Mouse (Mus musculus): ENCODE data around the gene Sfxn5.

Sfxn5 gene

DNA sequence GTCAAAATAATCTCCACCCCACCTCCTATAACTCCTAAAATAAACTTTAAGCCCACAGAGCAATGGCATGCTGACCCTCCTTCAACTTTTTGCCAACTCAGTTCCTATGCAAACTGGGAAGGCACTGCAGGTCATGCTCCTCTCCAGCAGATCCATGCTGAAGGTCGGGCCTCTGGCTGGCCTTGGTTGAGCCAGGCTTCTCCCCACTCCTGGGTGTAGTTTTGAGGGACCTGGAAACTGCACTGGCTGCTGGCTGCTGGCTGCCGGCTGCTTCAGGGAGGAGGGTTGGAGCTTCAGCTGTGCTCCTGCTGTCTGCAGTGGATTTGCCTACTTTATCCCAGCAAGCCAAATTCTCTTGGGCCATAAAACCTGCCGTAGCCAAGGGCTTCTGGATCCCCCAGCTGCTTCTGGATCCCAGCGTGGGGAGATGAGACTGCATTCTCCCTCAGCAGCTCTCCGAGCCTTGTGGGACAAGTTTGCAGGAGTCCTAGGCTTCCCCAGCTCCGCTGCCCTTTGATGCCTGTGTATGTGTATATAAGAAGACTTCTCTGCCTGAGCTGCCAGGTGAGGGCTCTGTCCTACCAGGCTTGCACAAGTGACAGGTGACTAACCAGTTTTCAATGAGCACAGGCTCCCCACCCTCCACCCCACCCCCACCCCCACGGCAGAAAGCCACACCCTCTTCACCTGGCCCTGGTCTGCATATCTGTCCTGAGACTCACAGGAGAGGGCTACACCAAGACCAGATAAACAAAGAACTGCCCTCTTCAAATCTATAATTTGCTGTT, 100.2 kb downstream of the Sfxn5 start:
- no peak for DNase-seq (ENCODE audit: low spot score)

DNA sequence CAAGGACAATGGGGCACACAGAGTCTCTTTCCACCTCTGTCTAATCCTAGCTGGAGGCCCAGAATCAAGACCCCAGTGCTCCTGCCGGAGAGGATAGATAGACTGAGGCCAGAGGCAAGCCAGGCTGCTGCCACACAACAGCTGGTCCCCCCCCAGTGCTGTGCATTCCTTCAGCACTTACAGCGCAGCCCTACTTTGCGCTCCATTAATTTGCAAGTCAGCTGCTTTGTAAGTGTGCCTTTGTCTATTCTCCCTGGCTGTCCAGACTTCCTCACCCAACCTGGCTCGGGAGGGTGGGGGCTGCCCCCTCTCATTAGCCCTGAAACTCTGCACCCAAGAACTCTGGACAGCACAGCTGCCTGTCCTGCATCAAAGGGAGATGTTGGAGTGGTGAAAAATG, 101.2 kb downstream of the Sfxn5 start:
- DNase-seq (ENCODE audit: low spot score), result no peak

DNA sequence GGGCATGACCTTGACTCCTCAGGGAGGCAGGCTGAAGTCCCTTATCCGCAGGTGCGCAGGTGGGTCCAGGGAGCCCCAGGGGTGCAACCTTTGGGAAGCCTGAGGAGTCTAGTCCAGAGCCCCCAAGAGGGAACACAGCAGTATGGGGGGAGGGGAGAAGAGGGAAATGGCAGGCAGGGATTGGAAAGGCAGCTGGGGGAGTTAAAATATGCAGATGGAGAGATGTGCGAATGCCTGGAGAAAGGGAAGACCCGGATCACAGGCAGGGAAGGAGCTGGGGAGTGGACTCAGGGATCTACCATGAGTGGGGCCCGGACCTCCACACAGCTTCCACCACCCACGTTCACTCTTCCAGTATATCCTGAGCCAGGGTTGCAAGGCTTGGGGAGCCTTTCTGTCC, 101.8 kb downstream of the Sfxn5 start:
- DNase-seq (ENCODE audit: low spot score), result no peak

DNA sequence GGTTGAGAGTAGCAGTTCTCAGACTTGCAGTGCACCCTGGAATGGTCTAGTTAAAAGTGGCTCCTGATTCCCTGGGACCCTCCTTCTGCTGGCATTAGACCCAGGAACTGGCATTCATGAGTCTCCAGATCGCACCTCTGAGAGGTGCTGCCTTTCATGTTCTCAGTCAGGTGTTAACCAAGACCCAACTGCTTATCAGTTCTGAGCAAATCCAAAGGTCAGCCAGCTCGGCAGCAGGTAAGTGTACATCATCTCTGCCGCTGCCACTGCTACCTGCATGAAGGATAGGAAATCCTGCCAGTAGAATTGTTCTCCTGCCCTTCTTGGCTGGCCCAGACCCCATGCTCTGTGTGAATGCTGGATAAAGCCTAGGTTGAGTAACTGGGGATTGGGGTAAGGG, 102.5 kb downstream of the Sfxn5 start:
- DNase-seq (ENCODE audit: low spot score), result no peak

DNA sequence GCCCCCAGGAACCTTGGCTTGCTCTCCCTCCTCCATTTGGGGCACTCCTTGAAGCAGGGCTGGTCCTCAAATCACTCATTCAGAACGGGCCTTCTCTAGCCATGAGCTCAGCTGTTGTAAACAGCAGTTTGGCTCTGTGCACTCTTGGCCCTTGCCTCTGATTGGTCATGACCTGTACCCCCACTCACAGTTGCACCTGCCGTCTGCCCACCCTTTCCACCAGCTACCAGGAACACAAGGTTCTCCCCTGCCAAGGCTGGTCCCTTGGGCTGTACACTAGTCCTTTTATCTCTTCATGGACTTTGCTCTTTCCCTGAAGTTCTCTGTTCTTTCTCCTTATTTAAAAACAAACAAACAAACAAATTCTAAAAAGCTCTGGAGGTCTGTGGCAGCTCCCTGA, 105.7 kb downstream of the Sfxn5 start:
- DNase-seq (ENCODE audit: low spot score), result no peak

DNA sequence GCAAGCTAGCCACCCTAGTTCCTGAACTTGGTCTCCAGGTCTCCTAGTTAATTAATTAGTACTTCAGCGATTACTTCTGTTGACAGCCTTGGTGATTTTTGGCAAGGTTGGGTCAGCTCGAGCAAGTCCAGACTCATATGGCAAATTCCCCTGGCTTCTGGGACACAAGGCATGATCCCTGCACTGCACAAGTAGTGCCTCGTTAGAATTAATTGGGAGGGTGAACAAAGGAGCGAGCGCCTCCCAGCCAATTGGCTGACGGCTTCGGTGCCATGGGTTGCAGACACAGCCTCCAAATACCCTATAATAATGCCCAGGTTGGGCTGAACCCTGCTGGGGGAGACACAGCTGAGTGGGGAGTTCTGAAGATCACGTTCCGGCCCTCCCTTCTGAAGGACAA, 106.7 kb downstream of the Sfxn5 start:
- peak; percentile 29 for DNase-seq (ENCODE audit: low spot score)

DNA sequence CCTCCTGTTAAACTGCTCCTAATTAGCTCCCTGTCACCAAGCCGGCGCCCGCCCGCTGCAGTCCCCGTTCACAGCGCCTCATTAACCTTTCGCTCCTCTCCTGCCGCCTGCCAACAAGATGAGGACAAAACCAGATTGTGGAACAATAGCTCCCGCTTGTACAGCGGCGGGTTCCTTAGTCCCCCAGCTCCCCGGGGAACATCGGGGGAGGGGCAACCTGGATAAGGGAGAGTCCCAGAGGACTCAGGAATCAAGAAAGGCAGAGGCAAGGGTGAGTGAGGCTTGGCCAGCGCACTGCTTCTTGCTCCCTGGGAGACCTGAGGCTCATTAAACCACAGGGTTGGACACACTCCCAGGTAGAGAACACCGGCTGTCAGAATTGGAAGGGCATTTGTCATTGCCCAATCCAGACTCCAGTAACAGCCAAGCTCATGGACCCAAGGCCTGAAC, 108.8 kb downstream of the Sfxn5 start:
- DNase-seq (ENCODE audit: low spot score), result peak; percentile 22

DNA sequence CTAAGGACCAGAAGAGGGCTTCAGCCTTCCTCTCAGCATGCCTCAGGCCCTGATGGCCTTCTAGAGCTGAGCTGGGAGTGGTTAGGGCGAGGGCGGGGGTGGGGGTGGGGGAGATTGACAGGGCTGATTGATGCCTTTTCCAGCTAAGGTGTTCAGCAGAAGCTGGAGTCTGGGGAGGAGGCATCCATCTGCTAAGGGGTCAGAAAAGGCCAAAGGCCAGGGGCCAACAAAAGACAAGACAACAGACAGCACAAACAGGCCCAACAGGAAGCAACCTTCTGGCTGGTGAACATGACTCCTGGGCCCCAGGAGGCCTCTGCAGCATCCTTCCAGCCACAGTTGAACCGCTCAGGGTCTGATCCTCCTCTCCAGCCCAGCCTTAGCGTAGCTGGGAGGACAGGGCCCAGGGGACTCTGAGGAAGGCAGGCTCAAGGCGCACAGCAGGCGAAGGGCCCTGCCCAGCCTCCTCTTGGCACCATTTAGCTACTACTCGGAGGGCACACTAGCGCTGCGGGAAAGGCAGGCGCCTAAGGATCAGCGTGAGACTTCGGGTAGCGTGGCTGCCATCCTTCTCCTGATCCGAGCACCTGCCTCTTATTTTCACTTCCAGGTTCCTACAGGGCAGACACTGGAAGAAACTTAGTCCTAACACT, 109.6 kb downstream of the Sfxn5 start:
- no peak for DNase-seq (ENCODE audit: low spot score)

DNA sequence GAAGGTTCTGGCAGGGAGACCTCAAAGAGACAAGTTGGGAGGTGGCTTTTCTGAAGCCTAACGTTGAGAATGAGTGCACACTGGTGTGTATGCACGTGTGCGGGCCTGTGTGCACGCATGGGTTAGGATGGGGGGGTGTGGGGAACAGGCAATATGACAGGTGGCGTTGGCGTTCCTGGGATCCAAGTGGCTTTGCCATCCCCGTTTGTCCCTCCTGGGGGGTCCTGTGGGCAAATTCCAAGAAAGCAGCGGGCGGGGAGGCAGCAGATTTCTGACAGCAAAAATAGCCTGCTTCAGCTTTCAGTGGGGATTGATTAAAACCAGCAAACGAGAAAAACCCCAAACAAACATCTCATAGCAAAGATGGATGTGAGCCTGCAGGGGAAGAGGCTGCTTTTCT, 110.7 kb downstream of the Sfxn5 start:
- DNase-seq (ENCODE audit: low spot score), result no peak

DNA sequence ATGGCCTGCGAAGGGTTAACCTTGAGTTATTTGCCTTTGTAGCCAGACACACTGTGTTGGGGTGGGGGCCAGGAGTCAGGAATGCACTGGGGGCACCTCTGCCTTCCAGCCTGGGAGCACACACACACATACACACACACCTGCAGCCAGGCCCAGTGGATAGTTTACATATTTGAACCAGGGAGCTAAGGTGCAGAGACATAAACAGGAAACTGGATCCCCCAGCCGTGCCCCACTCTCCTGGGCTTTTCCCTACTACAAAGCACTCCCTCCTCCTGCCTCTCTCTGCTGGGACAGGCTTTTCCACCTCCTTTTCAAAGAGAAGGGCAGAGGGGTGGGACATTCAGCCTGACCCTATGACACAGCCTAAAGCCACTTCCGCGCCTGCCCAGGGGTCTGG, 112.3 kb downstream of the Sfxn5 start:
- DNase-seq (ENCODE audit: low spot score), result no peak

DNA sequence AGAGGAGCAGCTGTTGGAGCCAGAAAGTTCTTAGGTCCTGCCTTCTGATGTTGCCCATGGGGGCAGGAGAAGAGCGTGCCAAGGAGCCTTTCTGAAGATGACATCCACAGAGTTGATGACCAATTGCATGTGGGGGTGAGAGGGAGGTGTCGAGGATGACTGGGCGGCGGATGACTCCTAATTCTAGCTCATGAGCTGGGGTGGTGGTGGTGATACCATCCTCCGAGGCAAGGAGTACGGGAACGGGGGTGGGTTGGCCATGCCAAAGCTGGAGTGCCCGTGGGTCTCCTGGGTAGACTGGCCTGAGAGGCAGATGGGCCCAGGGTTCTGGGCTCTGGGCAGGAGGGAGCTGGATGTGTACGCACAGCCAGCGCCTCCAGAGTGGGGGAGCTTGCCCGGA, 113.5 kb downstream of the Sfxn5 start:
- DNase-seq (ENCODE audit: low spot score), result no peak

DNA sequence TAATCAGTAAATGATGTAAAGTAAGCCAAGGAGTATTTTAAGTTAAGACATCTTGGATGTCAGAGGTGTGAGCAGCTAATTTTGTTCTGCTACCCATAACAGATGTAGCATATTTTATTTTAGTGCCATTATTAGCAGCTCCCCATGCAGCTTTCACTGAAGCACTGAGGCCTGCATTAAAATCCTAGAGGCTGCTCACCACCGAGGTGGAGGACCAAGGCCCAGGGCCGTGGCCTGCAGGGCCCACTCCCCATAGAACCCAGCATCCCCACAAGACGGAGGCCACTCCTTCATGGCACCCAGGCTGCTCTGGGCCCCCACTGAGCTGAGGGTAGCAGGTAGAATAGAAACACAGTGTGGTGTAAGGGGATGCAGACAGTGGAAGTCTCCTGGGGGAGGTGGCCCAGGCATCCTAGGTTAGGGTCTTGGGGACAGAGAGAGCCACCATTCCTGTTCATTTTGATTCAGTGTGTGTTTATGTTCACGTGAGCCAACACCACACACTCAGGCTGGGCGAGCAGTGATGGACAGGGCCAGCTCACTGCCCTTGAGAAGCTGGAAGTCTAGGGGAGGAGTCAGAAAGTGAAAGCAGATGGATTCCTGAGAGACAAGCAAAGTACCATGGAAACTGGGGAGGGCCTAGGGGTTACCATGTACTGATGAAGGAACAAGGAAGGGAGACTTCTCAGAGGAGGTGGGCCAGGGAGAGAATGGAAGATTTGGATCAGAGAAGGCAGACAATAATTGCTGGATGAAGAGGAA, 114.4 kb downstream of the Sfxn5 start:
- no peak for DNase-seq (ENCODE audit: low spot score)

DNA sequence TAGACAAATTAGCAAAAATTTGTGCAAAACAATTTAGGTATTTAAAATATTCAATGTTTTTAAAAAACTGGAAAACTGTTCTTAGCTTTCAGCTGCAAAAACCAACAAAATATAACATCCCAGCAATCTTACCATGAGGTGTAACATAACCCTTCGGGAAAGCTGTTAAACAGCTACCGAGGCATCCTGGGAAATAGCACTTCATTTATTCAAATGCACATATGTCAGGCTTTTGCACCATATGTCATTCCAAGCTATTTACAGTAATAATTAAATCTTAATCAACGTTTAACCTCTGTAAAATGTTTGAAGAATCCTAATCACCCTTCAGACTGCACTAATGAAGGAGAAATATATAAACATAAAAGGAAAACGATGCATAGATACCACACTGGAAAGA, 115.0 kb downstream of the Sfxn5 start:
- no peak for DNase-seq (ENCODE audit: low spot score)

DNA sequence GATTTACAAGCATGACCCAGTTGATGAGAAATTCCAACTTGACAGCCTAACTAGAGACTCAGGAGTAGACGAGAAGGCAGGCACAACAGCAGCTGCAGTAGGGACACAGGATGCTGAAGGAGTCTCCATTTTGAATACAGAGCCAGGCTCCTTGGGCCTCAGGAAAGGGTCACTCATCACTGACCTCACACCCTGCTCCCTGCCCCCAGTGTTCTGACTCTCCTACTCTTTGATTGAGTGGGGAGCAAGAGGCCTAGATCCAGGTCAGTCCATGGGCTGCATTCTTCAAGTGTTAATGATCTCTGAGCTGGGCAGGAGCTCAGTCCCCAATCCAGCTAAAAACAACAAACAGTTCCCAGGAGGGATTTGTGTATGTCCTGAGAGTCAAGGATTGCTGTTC, 122.5 kb downstream of the Sfxn5 start:
- DNase-seq (ENCODE audit: low spot score), result no peak

DNA sequence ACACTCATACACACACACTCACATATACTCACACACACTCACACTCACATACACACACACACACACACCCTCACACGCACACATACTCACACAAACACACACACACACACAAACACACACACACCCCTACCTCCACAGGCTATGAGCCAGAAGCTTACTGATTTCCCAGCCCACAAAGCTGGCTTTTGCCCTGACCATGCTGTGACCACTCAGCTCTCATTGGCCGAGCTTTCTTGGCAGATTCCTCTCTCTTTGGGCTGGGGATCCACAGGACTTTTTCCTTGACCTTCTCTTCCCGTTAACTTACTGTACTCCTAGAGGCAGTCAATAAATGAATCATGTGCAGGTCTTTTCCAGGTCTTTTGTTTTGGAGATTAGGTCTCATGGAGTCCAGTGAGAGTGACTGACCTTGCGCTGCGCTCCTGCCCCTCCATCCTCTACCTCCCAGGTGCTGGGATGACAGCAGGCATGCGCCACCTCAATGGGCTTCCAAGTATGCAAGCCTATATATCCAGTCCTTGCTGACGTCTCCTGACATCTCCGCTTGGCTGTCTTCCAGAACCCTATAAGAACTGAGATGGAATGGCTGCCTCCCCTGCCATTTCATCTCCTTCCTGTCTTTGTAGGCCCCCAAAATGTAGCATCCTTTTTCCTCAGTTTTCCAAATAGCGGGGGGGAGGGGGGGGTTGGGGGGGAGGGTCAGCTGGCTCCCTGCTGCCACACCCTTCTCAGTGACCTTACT, 123.8 kb downstream of the Sfxn5 start:
- DNase-seq (ENCODE audit: low spot score), result no peak

DNA sequence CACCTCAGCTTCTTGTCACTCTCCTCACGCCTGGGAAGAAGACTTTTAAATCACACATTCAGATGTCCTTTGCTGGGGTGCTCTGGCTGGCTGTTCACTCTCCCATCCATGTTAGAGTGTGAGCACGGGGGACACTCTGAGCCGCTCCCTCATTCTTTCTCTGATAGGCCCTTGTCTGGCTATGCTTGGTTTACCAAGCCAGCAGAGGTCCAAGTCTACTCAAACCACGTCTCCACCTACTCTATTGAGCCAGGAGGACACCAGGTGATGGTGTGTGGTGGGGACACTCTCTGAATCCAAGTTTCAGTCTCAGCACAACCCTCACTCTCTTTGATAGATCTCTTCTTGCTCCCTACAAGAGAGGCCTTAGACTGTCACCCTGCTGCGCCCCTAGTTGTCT, 125.9 kb downstream of the Sfxn5 start:
- no peak for DNase-seq (ENCODE audit: low spot score)

DNA sequence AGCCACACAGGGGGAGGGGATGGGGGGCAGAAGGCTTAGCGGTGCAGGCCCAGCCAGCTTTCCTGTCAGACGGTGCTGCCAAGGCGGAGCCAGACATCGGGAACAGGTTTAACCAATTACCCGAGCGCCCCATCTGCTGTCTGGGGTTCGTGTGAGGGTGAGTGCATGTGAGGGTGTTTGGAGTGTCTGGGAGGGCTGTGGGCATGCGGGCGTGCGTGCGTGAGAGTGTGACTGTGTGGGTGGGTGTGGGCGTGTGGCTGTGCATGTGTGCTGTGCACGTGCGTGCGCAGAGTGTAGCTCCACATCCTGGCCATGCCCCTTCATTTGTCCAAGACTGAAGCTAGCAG, 126.3 kb downstream of the Sfxn5 start:
- no peak for DNase-seq (ENCODE audit: low spot score)

DNA sequence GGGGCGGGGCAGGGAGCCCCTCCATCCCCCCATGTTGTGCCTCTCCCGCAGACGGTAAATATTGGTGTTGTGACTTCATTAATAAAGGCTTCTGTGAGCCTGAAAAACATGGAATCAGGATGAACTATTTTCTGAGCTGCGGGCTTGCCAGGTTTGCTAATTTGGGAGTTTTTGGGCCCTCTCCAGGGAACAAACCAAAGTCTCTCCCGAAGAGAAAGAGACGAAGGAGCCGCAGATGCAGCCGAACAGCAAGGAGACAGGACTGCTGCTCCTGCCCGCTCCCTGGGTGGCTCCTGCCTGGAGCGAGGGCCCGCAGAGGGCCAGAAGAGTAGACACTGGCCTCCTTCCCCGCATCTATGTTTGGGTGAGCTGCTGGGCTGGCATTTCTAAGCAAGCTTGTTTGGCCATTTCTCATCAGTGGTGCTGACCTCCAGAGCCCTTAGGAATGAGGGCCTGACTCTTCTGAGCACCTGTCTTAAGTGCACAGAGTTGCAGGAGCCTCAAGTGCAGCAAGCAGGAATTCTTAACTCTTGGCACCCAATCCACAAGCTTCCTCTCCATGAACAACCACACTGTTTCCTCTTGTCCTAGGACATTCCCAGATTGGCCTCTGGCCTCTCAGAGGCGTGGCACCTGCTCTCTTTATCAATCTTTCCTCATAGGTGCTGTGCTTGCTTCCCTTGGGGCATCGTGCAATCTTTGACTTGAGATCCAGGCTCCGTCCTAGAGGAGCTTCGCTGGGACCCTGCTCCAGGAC, 126.9 kb downstream of the Sfxn5 start:
- no peak for DNase-seq (ENCODE audit: low spot score)

DNA sequence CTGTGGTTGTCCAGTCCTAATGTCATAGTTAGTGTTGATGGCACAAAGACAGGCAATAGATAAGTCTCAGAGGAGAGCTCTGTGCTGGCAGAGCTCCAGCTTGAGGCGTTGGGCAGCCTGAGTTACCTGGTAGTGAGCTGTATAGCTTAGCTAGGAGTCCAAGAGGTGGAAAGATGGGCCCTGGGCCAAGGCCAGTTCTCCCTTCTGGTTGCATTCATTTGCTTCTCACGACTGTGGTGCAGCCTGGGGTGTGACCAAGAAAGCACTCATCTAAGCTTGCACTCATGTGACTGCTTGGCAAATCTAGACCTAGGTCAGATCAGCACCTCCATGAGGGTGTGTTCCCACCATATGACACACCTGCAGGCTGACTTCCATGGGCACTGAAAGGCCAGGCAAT, 135.3 kb downstream of the Sfxn5 start:
- no peak for DNase-seq (ENCODE audit: low spot score)

DNA sequence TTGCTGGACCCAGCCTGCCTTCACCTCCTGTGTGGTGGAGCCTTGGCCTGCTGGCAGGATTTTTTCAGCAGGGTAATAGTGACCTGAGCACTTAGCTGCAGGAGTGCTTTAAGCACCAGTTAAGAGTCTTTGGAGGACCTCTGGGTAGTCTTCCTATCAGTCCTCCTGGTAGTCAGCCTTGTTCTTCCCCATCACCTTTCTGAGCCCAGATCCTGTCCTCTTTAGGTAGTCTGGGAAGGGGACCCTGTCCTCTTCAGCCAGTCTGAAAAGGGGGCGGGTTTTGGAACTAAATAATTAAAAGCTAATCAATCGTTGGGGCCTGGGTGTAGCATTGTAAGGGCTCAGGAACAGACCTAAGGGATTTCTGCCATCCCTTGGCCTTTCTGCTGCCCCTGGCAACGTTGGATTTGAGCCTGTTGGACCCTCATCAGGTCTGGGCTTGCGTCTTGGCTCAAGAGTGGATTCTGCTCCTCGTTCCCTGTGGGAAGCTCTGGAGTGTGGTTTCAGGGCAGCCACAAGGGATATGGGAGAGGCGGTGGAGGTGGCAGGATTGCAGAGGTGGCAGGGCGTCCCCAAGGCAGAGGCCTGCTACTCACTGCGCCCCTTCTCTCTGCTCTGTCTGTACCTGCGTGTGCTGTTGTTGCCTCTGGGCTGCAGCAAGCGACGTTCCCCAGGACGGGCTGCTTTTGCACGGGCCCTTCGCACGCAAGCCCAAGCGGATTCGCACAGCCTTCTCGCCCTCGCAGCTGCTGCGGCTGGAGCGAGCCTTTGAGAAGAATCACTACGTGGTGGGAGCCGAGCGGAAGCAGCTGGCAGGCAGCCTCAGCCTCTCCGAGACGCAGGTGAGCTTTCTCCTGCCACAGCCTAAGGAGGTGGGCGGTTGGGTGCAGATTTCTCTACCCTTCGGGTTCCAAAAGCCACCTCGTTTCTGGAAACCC, 139.6 kb downstream of the Sfxn5 start:
- DNase-seq (ENCODE audit: low spot score), result peak; percentile 30

Measured in retina, embryonic 14.5 days (tissue).